Mouse (Mus musculus) right cerebral cortex, adult 18-20 months (tissue): ENCODE data around the gene Cox6a1.

Experiments
- DNase-seq: peaks from one replicate; pipeline ENCODE4 v3.0.0; 2022; ENCODE audit warnings: mixed read lengths

Gene Cox6a1

GRCm38 (mm10) chr5:115300035-115300744 lies 48.6 kb downstream of the Cox6a1 start:
- peak; percentile 74 for DNase-seq

GRCm38 (mm10) chr5:115296347-115296746 lies 52.4 kb downstream of the Cox6a1 start:
- DNase-seq = no peak
